Mouse (Mus musculus) left cerebral cortex, postnatal 4 days (tissue): Measurements from ENCODE around the gene N4bp2l1. TPM values are rescaled to one million over a fixed set of nuclear protein-coding genes. Genes with fewer than 3 reads are reported as not detected.
"Not testable (repeated sequence)": the region's sequence is repeated elsewhere in the genome, so short reads cannot be mapped to it uniquely, and the experiment has no call there.

Source experiments
- DNase-seq: peaks from one replicate; pipeline ENCODE4 v3.0.0-alpha.2; 2022
- intact Hi-C: fragments of 180-260 bp; cut with DNase I; formaldehyde crosslinking; loops from one replicate; pipeline ENCODE4 v1.15.1; 2025
- total RNA-seq, 2 experiments: library from RNA; stranded (reverse); gene quantifications; 2 replicates each; pipeline ENCODE4 v1.2.3; 2021

N4bp2l1 gene
- total RNA-seq = 10 to 100 TPM; 18.9 to 20.8 TPM

- intact Hi-C loops = no loop called here
- no peak for DNase-seq
These were observed at the start of gene N4bp2l1 for GRCm38 (mm10) chr5:150597088-150597487. TSS of gene N4bp2l1 (minus strand) at chr5:150597188.

- no peak for DNase-seq
- intact Hi-C loops = no loop called here
These were observed 47.9 kb upstream of the N4bp2l1 start for GRCm38 (mm10) chr5:150644926-150645325.

- intact Hi-C loops, DNase-seq: not testable (repeated sequence)
These were observed 46.4 kb upstream of the N4bp2l1 start for GRCm38 (mm10) chr5:150643390-150643789.

- intact Hi-C loops = no loop called here
- no peak for DNase-seq
These were observed 44.5 kb upstream of the N4bp2l1 start for GRCm38 (mm10) chr5:150641440-150641839.

- intact Hi-C loops = no loop called here
- DNase-seq = no peak
These were observed 32.7 kb upstream of the N4bp2l1 start for GRCm38 (mm10) chr5:150629692-150630091.

- no peak for DNase-seq
- intact Hi-C loops = no loop called here
These were observed 32.3 kb upstream of the N4bp2l1 start for GRCm38 (mm10) chr5:150629272-150629671.

GRCm38 (mm10) chr5:150625528-150625927 lies 28.5 kb upstream of the N4bp2l1 start:
- intact Hi-C loops = no loop called here
- DNase-seq = no peak

- DNase-seq = no peak
- intact Hi-C loops = no loop called here
These were observed 25.8 kb upstream of the N4bp2l1 start for GRCm38 (mm10) chr5:150622792-150623191.

GRCm38 (mm10) chr5:150621592-150621991 lies 24.6 kb upstream of the N4bp2l1 start:
- DNase-seq = no peak
- intact Hi-C loops = no loop called here

GRCm38 (mm10) chr5:150620588-150621135 lies 23.7 kb upstream of the N4bp2l1 start:
- DNase-seq = no peak
- intact Hi-C loops = no loop called here

- intact Hi-C loops = no loop called here
- DNase-seq = no peak
These were observed 21.8 kb upstream of the N4bp2l1 start for GRCm38 (mm10) chr5:150618599-150619355.

- no peak for DNase-seq
- intact Hi-C loops = no loop called here
These were observed 19.7 kb upstream of the N4bp2l1 start for GRCm38 (mm10) chr5:150616731-150617130.

- intact Hi-C loops = no loop called here
These were observed 19.2 kb upstream of the N4bp2l1 start for GRCm38 (mm10) chr5:150616216-150616615.

GRCm38 (mm10) chr5:150614054-150614453 lies 17.1 kb upstream of the N4bp2l1 start:
- intact Hi-C loops = no loop called here
- DNase-seq = no peak

More at GRCm38 (mm10) chr5:150616216-150616615, 19.2 kb upstream of the N4bp2l1 start:
- DNase-seq = no peak

- no peak for DNase-seq
- intact Hi-C loops = no loop called here
These were observed 14.7 kb upstream of the N4bp2l1 start for GRCm38 (mm10) chr5:150611697-150612096.

- no peak for DNase-seq
These were observed 14.1 kb upstream of the N4bp2l1 start for GRCm38 (mm10) chr5:150611136-150611535.

GRCm38 (mm10) chr5:150607631-150608030 lies 10.6 kb upstream of the N4bp2l1 start:
- DNase-seq = no peak
- intact Hi-C loops = no loop called here

More at GRCm38 (mm10) chr5:150611136-150611535, 14.1 kb upstream of the N4bp2l1 start:
- intact Hi-C loops = no loop called here

GRCm38 (mm10) chr5:150606131-150606530 lies 9.1 kb upstream of the N4bp2l1 start:
- intact Hi-C loops = no loop called here
- no peak for DNase-seq

GRCm38 (mm10) chr5:150601441-150602230 lies 4.6 kb upstream of the N4bp2l1 start:
- intact Hi-C loops = no loop called here
- DNase-seq = no peak

- intact Hi-C loops = no loop called here
- DNase-seq = no peak
These were observed 3.8 kb upstream of the N4bp2l1 start for GRCm38 (mm10) chr5:150600554-150601440.
